In genomic region chrX:20828934-20829333, GRCm38 (mm10) we compare ENCODE assay signal across 7 mouse cellular contexts. TPM values are rescaled to one million over a fixed set of nuclear protein-coding genes. Genes with fewer than 3 reads are reported as not detected.
DNase-seq lines count a peak whose midpoint lies in the region; TF ChIP-seq lines count a peak whose summit lies in the region.

No protein-coding gene starts in this region.

- no peak overlapping the region; the same call in 1 of the 2 replicates for H3K4me3 ChIP-seq in layer of hippocampus, adult 2 months

- peak overlapping the region; percentile 59; the same call in 1 of the 2 replicates for H3K27ac ChIP-seq in layer of hippocampus, adult 2 months

- intact Hi-C loops in heart, postnatal 36 days (cut with DNase I) = loop anchor here (2.0 kb wide), 1 partner anchor 118 kb away; no protein-coding TSS in a partner anchor

- peak; percentile 75 for TF ChIP-seq CTCF in layer of hippocampus, adult 2 months (conservative IDR thresholded peaks at IDR 0.05)

- DNase-seq in MN1 (ENCODE audit: low spot score) = peak; percentile 50
- peak; percentile 40 for DNase-seq in adrenal gland, postnatal 25 days
- peak; percentile 35 for DNase-seq in forelimb bud, embryonic 11.5 days (ENCODE audit: low read depth, low spot score)
- DNase-seq in heart, postnatal 36 days = peak; percentile 42 to 43
- peak; percentile 55 to 77 for DNase-seq in layer of hippocampus, adult 2 months (ENCODE audit: low spot score in 2 of 2)
- DNase-seq in lung, postnatal 14 days = peak; percentile 51
- DNase-seq in testis, postnatal 10 days (ENCODE audit: low spot score) = peak; percentile 57

RNA-seq across cellular contexts. Expression of gene Araf, which starts 31.3 kb away (rescaled TPM):
- total RNA-seq in adrenal gland, postnatal 25 days (2021) = 135 and 142 TPM in 2 replicates
- 10 to 100 TPM; 84.2 to 87.9 TPM for total RNA-seq in heart, postnatal 36 days (2021)
- 100 to 1,000 TPM; 180 to 199 TPM for total RNA-seq in layer of hippocampus, adult 2 months (2021)

RNA-seq across cellular contexts. Expression of gene Timp1, which starts 41.0 kb away (rescaled TPM):
- 29.4 and 31.1 TPM in 2 replicates for total RNA-seq in adrenal gland, postnatal 25 days (2021)
- total RNA-seq in heart, postnatal 36 days (2021) = 1 to 10 TPM; 2.6 to 5.0 TPM
- total RNA-seq in layer of hippocampus, adult 2 months (2021) = not detected
